Mouse (Mus musculus) stomach, postnatal 0 days (tissue): ENCODE results near the gene Arhgef10l.

Experiments used
- CTCF ChIP-seq: IDR thresholded peaks from 2 replicates; pipeline ENCODE4 v1.5.1; 2016; ENCODE audit warnings: antibody characterized with exemption, low read depth, mild to moderate bottlenecking, moderate library complexity
- EP300 ChIP-seq: optimal IDR thresholded peaks from 2 replicates; pipeline ENCODE3; 2016; ENCODE audit warnings: antibody characterized with exemption

- TF ChIP-seq CTCF (no peak), EP300 (no peak)
Observed at GRCm38 (mm10) chr4:140614145-140614544, 51.7 kb downstream of the Arhgef10l start.
